Mouse (Mus musculus): ENCODE data around the gene Pramel6.
"Not testable (repeated sequence)": the region's sequence is repeated elsewhere in the genome, so short reads cannot be mapped to it uniquely, and the experiment has no call there.

Pramel6 gene

DNA sequence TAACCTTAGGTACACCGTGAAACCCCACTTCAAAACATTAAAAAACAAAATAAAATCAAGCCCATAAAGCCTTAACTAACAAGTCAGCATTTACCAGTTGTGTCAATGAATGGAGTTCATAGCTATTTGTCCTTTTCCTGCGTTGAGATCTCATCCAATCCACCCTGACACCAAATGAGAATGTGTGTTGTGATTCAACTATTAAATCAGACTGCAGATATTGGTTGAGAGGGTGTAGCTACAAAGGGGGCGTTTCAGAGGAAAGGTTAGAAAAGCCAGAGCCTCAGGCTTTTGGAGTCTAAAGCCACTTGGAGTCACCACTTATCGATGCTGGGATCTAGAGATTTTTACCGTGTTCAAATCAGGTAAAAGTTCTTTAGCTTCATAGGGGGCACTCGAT, at the start of gene Pramel6:
Pramel6 (plus strand) TSS at position 301 of the 400 bp plus-strand sequence.
- DNase-seq (ENCODE audit: inconsistent ontology term) = no peak

DNA sequence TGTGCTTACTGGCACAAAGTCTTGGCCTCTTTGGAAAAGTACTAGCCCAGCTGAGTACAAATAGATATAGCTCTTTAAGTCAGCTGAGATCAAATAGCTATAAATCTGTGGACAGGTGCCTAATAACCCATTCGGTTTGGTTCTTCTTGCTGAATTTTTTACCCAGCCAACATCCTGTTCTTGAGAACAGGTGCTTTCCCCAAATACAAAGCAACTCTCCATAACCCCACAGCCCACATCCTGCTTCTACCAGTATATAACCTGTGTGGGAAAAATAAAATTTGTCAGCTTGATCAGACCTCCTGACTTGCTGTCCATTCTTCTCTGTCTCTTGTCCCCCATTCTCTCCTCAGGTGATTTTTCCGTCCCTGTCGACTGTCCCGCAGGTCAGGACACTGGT, 44.6 kb upstream of the Pramel6 start:
- no peak for DNase-seq (ENCODE audit: inconsistent ontology term)

DNA sequence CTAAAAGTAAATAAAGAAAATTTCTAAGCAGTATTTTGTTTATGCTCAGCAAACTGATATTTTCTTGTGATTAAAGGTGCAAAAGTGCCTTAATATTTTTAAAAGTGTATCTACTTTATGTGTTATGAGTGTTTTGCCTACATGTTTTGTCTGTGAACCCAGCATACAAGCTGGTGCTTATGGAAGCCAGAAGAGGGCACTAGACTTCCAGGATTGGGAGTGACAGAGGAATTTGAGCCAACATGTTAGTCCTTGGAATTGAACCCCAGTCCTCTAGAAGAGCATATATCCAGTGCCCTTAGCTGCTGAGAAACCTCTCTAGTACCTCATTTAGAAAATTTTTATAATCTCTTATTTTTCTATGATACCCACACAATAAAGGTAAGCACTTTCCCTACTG, 26.2 kb upstream of the Pramel6 start:
- no peak for DNase-seq (ENCODE audit: inconsistent ontology term)

DNA sequence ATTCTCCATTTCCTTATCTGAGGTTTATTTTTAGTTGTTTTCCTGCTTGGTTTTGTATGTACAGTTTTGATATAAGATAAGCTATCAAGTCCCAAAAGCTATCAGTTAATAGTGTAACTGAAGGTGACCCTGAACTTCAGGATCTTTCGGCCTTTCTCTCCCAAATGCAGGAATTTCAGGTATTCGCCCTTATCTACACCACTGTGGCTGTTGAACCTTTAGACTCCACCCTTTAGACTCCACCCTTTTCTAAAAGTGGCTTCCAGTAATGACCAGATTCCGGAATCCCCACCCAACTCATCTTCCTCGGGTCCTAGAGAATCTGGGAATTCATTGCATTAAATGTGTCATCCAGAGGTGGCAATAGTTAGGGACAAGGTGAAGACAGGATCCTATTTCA, 25.2 kb upstream of the Pramel6 start:
- no peak for DNase-seq (ENCODE audit: inconsistent ontology term)

DNA sequence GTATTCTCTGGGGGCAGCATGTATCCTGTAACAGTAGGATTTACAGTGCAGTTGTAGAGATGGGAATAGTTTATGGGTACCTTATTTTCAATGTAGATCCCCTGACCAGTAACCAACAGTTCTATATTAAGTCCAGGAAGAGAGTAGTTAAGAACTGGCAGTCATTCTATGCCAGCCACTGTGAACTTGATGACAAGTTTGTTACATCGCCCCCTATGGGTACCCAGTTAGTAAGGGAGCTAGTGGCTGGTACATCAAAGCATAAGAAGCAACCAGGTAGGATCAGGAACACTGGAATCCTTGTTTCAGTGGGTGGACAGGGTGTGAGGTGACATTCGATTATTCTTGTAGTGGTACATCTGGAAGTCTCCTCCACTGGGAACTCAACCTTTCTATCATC, 24.1 kb upstream of the Pramel6 start:
- no peak for DNase-seq (ENCODE audit: inconsistent ontology term)

DNA sequence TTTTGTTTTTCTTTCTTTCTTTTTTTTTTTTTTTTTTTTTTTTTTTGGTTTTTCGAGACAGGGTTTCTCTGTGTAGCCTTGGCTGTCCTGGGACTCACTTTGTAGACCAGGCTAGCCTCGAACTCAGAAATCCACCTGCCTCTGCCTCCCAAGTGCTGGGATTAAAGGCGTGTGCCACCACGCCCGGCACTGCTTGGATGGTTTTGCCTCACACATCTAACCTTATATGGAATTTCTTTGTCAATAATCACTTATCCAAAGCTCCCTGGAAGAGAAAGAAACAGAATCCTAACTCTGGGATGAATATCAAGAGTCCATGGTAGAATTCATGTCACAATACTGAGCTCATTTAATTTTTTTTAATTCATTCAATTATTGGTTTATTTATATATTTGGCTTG, 9.4 kb upstream of the Pramel6 start, which contains the start of gene Pramel7:
Pramel7 (minus strand) TSS at position 101 of the 400 bp plus-strand sequence.
- DNase-seq (ENCODE audit: inconsistent ontology term) = not testable (repeated sequence)

DNA sequence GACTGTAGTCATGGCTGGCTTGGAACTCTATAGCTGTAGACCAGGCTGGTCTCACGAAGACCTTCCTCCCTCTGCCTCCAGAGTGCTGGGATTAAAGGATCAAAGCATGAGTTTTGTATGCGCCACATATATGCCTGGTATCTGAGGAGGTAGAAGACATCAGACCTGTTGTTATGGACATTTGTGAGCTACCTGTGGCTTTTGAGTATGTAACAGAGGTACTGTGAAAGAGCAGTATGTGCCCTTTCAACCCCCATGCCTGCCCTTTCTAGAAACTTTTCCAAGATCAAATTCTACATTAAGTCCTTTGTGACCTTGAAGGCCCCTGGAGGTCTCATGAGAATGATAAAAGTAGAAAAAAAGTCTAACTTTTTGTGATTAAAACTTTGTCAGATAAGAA, 8.7 kb downstream of the Pramel6 start:
- no peak for DNase-seq (ENCODE audit: inconsistent ontology term)

DNA sequence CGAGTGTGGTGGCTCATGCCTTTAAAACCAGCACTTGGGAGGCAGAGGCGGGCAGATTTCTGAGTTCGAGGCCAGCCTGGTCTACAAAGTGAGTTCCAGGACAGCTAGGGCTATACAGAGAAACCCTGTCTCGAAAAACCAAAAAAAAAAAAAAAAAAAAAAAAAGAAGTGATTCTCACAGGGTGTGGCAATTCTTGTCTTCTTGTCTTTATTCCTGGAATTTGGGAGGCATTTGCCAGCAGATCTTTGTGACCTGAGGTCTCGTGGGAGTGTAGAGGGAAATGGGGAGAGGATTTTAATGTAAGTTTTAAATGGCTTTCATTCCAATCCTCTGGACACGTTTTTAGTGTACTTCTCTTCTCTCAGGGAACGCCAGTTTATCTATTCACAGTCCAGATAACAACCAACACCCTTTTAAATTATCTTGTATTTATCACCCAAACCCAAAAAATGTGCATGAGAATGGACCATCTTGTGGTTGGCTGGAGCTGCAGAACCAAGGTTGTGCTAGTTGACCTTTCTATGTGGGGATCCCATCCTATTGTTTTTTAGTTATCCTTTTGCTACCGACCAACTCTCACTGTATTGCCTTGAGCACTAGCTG, 9.2 kb downstream of the Pramel6 start:
- DNase-seq (ENCODE audit: inconsistent ontology term) = no peak

DNA sequence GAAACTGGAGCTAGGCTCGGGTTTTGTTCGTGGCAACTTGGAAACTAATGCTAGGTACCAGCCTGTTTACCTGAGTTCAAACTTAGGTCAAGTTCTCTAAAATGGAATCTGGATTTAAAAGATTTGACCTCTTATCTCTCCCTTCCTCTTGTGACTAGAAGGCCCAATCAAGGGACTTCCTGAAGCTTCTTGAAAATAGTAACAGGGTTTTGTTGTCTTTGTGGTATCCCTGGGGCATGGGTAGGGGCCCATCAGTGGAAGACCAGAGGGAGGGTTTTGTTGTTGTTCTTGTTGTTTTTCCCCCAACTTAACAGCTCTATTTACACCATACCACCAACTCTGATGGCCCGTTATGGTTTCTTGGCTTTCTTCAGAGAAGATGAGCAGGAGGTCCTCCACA, 10.2 kb downstream of the Pramel6 start:
- no peak for DNase-seq (ENCODE audit: inconsistent ontology term)

DNA sequence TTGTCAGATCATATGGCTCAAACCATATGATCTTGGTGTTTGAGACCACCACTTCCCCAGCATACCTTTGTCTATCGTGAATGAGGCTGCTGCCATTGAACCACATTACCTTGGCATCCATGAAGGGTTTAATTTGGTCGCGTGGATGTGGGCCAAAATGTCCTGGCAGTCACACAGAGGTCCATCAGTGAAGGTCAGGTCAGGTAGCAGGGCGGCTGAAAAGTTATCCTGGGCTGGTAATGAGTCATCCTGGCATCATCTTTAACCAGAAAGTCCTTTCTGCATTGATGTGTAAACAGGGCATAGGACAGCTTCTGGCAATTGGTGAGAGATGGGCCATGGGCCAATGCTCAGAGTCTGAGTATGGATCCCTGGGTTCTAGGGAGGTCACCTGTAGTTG, 14.3 kb downstream of the Pramel6 start:
- no peak for DNase-seq (ENCODE audit: inconsistent ontology term)

DNA sequence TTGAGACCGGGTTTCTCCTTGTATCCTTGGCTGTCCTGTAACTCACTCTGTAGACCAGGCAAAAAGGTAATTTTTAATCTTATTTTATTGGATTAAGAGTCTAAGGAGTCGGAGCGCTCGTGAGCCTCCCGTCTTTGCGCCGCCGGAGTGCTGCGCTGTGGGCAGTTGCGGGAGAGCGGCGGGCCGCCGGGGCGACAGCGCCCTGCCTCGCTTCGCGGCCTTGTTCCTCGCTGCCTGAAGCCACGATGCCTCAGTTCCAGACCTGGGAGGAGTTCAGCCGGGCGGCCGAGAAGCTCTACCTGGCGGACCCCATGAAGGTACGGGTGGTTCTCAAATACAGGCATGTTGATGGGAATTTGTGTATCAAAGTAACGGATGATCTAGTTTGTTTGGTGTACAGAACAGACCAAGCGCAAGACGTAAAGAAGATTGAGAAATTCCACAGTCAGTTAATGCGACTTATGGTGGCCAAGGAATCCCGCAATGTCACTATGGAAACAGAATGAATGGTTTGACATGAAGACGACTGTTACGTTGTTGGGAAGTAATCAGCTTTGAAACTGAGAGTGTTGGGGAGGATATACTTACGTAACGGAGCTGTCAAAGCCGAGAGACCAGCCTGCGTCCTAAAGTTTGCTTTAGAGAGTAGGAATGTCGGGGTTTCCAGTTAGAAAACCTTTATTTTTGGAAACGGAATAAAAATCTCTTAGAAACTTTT, 19.7 kb downstream of the Pramel6 start:
- not testable (repeated sequence) for DNase-seq (ENCODE audit: inconsistent ontology term)

DNA sequence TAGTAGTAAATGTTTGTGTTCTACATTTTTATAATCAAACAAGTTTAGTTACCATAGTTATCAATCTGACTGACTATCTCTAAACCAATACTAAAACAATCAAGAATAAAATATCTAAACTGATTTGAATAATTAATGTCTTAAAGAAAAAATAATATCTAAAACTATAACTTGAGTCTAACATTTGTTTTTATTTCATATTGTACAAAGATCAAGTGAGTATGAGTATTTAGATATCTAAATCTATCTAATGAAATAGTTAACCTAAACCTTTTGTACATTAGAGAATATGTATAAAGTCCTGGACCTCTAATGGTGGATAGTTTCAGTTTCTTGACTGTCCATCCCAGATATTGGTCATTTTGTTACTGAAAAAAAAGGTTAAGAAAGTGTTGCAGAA, 25.1 kb downstream of the Pramel6 start, which contains the start of gene Olfr153:
Olfr153 (plus strand) TSS at position 301 of the 400 bp plus-strand sequence.
- no peak for DNase-seq (ENCODE audit: inconsistent ontology term)

DNA sequence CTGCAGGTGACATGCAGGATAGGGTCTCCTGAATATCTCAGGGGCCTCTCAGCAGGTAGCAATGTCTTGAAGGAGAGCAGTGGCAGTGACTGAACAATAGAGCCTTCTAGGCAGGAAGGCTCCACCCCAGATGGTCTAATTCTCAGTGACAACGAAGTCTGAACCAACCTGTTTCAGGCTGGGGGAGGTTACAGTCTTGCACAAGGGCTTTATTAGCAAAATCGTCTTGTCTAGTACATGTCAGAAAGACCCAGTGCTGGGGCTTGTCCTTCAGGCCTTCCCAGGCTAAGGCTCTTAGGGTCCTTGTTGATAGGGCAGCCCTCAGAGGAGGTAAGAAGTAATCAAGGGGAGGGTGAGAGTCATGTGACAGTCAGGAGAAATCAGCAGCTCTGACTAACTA, 28.5 kb downstream of the Pramel6 start:
- no peak for DNase-seq (ENCODE audit: inconsistent ontology term)

DNA sequence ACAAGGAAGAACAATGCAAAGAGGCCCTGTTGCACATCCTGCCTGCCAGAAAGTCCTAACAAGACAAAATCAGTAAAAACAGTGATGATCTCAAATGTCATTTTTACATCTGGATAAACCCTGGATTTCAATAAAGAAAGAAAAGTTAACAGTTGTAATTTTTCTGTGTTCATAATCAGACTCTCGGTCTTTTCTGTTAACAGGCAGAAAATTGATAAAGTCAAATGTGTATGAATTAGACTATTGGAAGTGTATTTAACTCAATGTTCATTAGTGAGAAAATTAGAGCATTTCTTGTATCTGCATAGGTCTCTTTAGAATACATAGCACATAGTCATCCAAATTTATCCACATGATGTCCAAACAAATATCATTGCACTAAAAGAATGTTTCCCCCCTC, 39.1 kb downstream of the Pramel6 start, which contains the start of gene Olfr1128:
Olfr1128 (minus strand) TSS at position 101 of the 400 bp plus-strand sequence.
- no peak for DNase-seq (ENCODE audit: inconsistent ontology term)
